Mouse (Mus musculus) thymus, postnatal 36 days (tissue): Measurements from ENCODE around the gene Zfp664.
A peak's percentile ranks its signal among the peaks of the same experiment; 100 is the strongest.

Experiments
- DNase-seq, 2 experiments: peaks; one replicate each; pipeline ENCODE4 v3.0.0; 2022; ENCODE audit warnings: mixed read lengths in 2 of 2

Zfp664 gene

DNA sequence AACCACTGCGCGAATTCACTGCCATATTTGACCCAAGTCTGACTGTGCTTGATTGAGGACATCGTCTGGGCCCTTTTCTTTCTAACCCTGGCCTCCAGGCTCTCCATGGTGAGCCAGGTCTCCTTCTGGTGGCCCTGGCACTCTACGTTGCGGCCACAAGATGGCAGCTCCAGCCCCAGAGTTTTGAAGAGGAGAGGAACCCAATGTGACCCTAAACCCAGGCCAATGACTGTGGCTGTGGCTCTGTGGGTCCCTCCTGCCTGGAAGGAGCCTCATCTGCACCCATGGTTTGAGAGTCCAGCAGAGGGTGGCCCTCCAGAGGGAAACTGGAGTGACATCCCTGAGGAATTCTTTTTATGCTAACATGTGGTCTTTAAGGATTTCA is 67.6 kb downstream of the Zfp664 start:
- DNase-seq = peak; percentile 54

GRCm38 (mm10) chr5:124930603-124931002 is 68.1 kb downstream of the Zfp664 start:
- no peak for DNase-seq

GRCm38 (mm10) chr5:124931076-124931475 is 68.6 kb downstream of the Zfp664 start:
- no peak for DNase-seq

DNA sequence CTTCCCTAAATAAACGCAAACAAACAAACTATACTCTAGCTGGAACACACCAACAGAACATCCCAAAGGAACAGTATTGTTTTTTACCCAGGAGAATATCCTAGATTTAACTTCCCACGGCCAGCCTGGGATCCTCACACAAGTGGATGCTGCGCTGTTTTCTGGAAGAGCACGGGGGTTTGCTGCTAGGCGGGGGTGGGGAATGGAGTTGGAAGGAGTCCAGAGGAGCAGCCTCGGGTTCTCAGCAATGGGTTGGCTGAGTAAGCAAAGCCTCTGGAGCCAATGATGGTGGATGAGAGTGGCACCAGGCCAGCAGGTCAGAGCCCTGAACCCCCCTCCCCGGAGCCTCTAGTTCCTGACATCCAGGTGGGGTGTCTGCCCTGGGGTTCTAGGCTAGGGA is 72.1 kb downstream of the Zfp664 start:
- DNase-seq = no peak

- peak; percentile 16 to 28 for DNase-seq
Observed at GRCm38 (mm10) chr5:124943181-124943792, 80.8 kb downstream of the Zfp664 start.

GRCm38 (mm10) chr5:124943793-124944383 is 81.4 kb downstream of the Zfp664 start:
- peak; percentile 67 to 72 for DNase-seq

DNA sequence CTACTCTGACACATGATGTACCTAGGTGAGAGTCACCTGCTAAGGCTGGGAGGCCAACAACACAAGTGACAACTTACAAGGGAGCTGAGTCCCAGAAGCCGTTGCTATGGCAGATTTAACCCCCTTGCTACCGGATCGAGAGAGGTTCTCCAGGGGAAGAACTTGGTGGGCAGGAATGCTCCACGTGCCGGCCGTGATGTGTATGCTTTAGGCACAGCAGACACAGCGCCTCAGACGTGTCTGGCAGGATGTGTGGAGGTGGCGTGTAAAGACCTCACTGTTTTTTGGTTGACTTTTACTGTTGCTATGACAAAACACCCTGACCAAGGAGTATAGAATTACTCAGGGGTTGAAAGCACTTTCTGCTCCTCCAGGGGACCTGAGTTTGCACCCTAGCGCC is 81.9 kb downstream of the Zfp664 start:
- peak in 1 of 2 experiments; percentile 14 for DNase-seq

DNA sequence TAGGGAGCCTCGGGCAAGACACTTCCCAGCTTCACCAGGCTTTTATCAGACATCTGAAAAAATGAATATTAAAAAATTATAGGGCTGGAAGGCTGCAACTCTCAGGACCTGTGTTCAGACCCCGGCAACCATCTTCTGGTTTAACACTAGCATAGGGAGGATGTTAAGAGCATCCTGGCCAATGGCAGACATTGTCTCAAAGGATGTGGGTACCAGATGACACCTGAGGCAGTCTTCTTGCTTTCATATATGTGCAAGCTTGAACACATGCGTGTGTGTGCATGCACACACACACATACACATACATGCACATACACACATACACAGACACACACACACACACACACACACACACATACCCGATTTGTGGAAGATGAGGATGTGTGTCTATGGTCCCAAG is 82.6 kb downstream of the Zfp664 start:
- DNase-seq = no peak

GRCm38 (mm10) chr5:124950623-124951278 is 88.3 kb downstream of the Zfp664 start:
- DNase-seq = no peak

- DNase-seq = no peak
Observed at GRCm38 (mm10) chr5:124951333-124951732, 88.8 kb downstream of the Zfp664 start.
